Mouse (Mus musculus) central nervous system, embryonic 14 days (tissue): ENCODE data around the gene Nat8f6. TPM values are rescaled to one million over a fixed set of nuclear protein-coding genes. Genes with fewer than 3 reads are reported as not detected.

ENCODE experiments used
- polyA plus RNA-seq: library from polyadenylated mRNA; depleted of rRNA; stranded (reverse); fragments of >200 nt; gene quantifications from 2 replicates; pipeline ENCODE4 v1.2.3, GENCODE M21; 2012; rRNA removed

Gene Nat8f6
- not detected in 2 replicates for polyA plus RNA-seq

GRCm38 (mm10) chr6:85820837-85821236 lies at the start of gene Nat8f6, which contains the start of gene Nat8f5:
Gene Nat8f6, minus strand, starts transcription at chr6:85820954.
Gene Nat8f5, minus strand, starts transcription at chr6:85820972.

GRCm38 (mm10) chr6:85869006-85869405 lies 48.3 kb upstream of the Nat8f6 start, which contains the start of gene Nat8f2:
Gene Nat8f2, minus strand, starts transcription at chr6:85869158.

GRCm38 (mm10) chr6:85831796-85832321 lies 11.1 kb upstream of the Nat8f6 start, which contains the start of gene Nat8:
Gene Nat8, minus strand, starts transcription at chr6:85832082.

GRCm38 (mm10) chr6:85765532-85765931 lies 55.2 kb downstream of the Nat8f6 start, which contains the start of gene Nat8f3:
Gene Nat8f3, minus strand, starts transcription at chr6:85765754.

Other genes starting within 250 kb of the Nat8f6 start
- 6.1 and 6.5 TPM in 2 replicates for gene Alms1, start 233.4 kb downstream of the Nat8f6 start, polyA plus RNA-seq
- not detected in 2 replicates for gene Nat8f7, start 107.7 kb downstream of the Nat8f6 start, polyA plus RNA-seq
- gene Nat8f3, start 55.2 kb downstream of the Nat8f6 start, polyA plus RNA-seq, result 0.05 TPM in 1 of 2 replicates, not detected in the other
- 0.09 TPM in 1 of 2 replicates, not detected in the other for gene Nat8f5, start within 50 bp of the Nat8f6 start, polyA plus RNA-seq
- not detected in 2 replicates for gene Nat8, start 11.1 kb upstream of the Nat8f6 start, polyA plus RNA-seq
- gene Nat8f2, start 48.2 kb upstream of the Nat8f6 start, polyA plus RNA-seq, result 0.05 and 0.07 TPM in 2 replicates
- 3.7 and 4.4 TPM in 2 replicates for gene Nat8f4, start 83.9 kb upstream of the Nat8f6 start, polyA plus RNA-seq
- gene Tprkb, start 90.9 kb upstream of the Nat8f6 start, polyA plus RNA-seq, result 34.3 and 34.4 TPM in 2 replicates
- gene Nat8f1, start 94.7 kb upstream of the Nat8f6 start, polyA plus RNA-seq, result 15.1 and 15.3 TPM in 2 replicates
- gene Dusp11, start 140.7 kb upstream of the Nat8f6 start, polyA plus RNA-seq, result 145 and 163 TPM in 2 replicates
- not detected in 2 replicates for gene Figla, start 195.2 kb upstream of the Nat8f6 start, polyA plus RNA-seq
- gene Add2, start 207.7 kb upstream of the Nat8f6 start, polyA plus RNA-seq, result 125 and 148 TPM in 2 replicates